Mouse (Mus musculus) ES-E14 (cell line): ENCODE results near the gene Npy.

Source experiments
- HCFC1 ChIP-seq: IDR thresholded peaks from 2 replicates; pipeline ENCODE4 v1.6.1; 2012; ENCODE audit warnings: low read length, inconsistent platforms, borderline replicate concordance; ENCODE audit not compliant: insufficient read depth
- MAFK ChIP-seq: IDR thresholded peaks from 2 replicates; pipeline ENCODE4 v1.6.1; 2014; ENCODE audit warnings: mild to moderate bottlenecking, low read depth, low read length, inconsistent platforms; ENCODE audit not compliant: insufficient read depth
- ZC3H11A ChIP-seq: IDR thresholded peaks from 2 replicates; pipeline ENCODE4 v1.6.1; 2012; ENCODE audit warnings: low read depth, mild to moderate bottlenecking, inconsistent platforms, low read length, borderline replicate concordance
- ZNF384 ChIP-seq: IDR thresholded peaks from 2 replicates; pipeline ENCODE4 v1.6.1; 2012; ENCODE audit warnings: low read depth, low read length, inconsistent platforms

DNA sequence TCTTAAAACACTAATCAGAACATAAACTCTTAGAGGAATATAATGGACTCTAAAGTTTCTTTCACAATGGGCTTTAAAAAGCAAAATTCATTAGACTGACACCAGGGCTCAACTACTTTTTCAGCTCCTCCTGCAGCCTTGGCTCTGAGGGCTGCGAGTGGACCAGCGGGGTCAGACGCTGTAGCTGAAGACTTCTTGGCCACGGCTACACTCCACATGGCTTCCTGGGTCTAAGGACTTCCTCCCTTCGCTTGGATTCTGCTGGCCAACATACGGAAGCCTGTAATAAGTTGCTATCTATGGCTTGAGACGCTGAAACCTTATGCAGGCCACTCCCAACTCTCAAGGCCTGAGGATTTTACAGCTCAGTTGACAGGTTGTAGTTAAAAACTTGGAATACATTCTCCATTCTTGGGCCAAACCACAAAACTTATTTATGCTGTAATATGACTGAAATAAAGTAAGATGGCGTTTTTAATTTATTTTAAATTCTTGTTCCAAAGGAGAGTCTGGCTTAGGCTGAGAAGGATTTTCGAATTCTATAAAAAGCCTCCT is 41.6 kb upstream of the Npy start:
- TF ChIP-seq MAFK: no peak
- no peak for TF ChIP-seq ZC3H11A
- TF ChIP-seq HCFC1: no peak
- no peak for TF ChIP-seq ZNF384
